Mouse (Mus musculus): ENCODE data around the gene Hmmr.
"Not testable (repeated sequence)": the region's sequence is repeated elsewhere in the genome, so short reads cannot be mapped to it uniquely, and the experiment has no call there.

Gene Hmmr

GRCm38 (mm10) chr11:40733339-40734174 lies at the start of gene Hmmr, which contains the start of gene Nudcd2:
Gene Hmmr (minus strand): TSS chr11:40733422.
Gene Nudcd2 (plus strand): TSS chr11:40733667.
- peak; percentile 95 for DNase-seq

GRCm38 (mm10) chr11:40781857-40782256 lies 48.6 kb upstream of the Hmmr start:
- no peak for DNase-seq

GRCm38 (mm10) chr11:40775315-40776269 lies 42.4 kb upstream of the Hmmr start:
- peak; percentile 37 for DNase-seq

GRCm38 (mm10) chr11:40764690-40765089 lies 31.5 kb upstream of the Hmmr start:
- no peak for DNase-seq

GRCm38 (mm10) chr11:40763395-40763794 lies 30.2 kb upstream of the Hmmr start:
- DNase-seq = peak; percentile 21

GRCm38 (mm10) chr11:40759896-40760295 lies 26.7 kb upstream of the Hmmr start:
- no peak for DNase-seq

GRCm38 (mm10) chr11:40755968-40756367 lies 22.7 kb upstream of the Hmmr start:
- DNase-seq = no peak

GRCm38 (mm10) chr11:40755109-40755627 lies 21.9 kb upstream of the Hmmr start, which contains the start of gene Ccng1:
Gene Ccng1 (minus strand): TSS chr11:40755311.
- DNase-seq = peak; percentile 94

- no peak for DNase-seq
Observed at GRCm38 (mm10) chr11:40754664-40755107, 21.5 kb upstream of the Hmmr start.

GRCm38 (mm10) chr11:40753836-40754235 lies 20.6 kb upstream of the Hmmr start:
- no peak for DNase-seq

GRCm38 (mm10) chr11:40747716-40748115 lies 14.5 kb upstream of the Hmmr start:
- DNase-seq = no peak

- DNase-seq = no peak
Observed at GRCm38 (mm10) chr11:40746361-40746760, 13.1 kb upstream of the Hmmr start.

GRCm38 (mm10) chr11:40744348-40744747 lies 11.1 kb upstream of the Hmmr start:
- DNase-seq = no peak

GRCm38 (mm10) chr11:40741605-40742262 lies 8.5 kb upstream of the Hmmr start:
- no peak for DNase-seq

- DNase-seq = no peak
Observed at GRCm38 (mm10) chr11:40737369-40737768, 4.1 kb upstream of the Hmmr start.

GRCm38 (mm10) chr11:40734251-40734752 lies 1.1 kb upstream of the Hmmr start:
- no peak for DNase-seq

- no peak for DNase-seq
Observed at GRCm38 (mm10) chr11:40732997-40733338, 254 bp downstream of the Hmmr start.

- no peak for DNase-seq
Observed at GRCm38 (mm10) chr11:40718324-40718723, 14.9 kb downstream of the Hmmr start.

GRCm38 (mm10) chr11:40715524-40715923 lies 17.7 kb downstream of the Hmmr start:
- DNase-seq = no peak

GRCm38 (mm10) chr11:40713858-40714257 lies 19.4 kb downstream of the Hmmr start:
- DNase-seq = peak; percentile 53

GRCm38 (mm10) chr11:40709899-40710298 lies 23.3 kb downstream of the Hmmr start:
- not testable (repeated sequence) for DNase-seq

- DNase-seq = no peak
Observed at GRCm38 (mm10) chr11:40695103-40695502, 38.1 kb downstream of the Hmmr start, which contains the start of gene Mat2b. Gene Mat2b (minus strand): TSS chr11:40695203.

Data from kidney, postnatal 10 days (tissue).